Mouse (Mus musculus) stomach, postnatal 0 days (tissue): ENCODE results near the gene Ppp3ca.

Experiments used
- CTCF ChIP-seq: IDR thresholded peaks from 2 replicates; pipeline ENCODE4 v1.5.1; 2016; ENCODE audit warnings: antibody characterized with exemption, low read depth, mild to moderate bottlenecking, moderate library complexity
- EP300 ChIP-seq: optimal IDR thresholded peaks from 2 replicates; pipeline ENCODE3; 2016; ENCODE audit warnings: antibody characterized with exemption

GRCm38 (mm10) chr3:136863127-136863526 is 193.2 kb downstream of the Ppp3ca start:
- TF ChIP-seq CTCF (peak; percentile 36; the same call in 1 of the 2 replicates), EP300 (no peak)
